Mouse (Mus musculus) CD4-positive, CD25-positive, alpha-beta regulatory T cell, adult 2 months (primary cell): ENCODE data around the gene Lctl.
A peak's percentile ranks its signal among the peaks of the same experiment; 100 is the strongest.
"Not testable (repeated sequence)": the region's sequence is repeated elsewhere in the genome, so short reads cannot be mapped to it uniquely, and the experiment has no call there.

Experiments
- DNase-seq: peaks from one replicate; pipeline ENCODE4 v3.0.0-alpha.2; 2012; ENCODE audit warnings: low read depth, low spot score

The Lctl gene

DNA sequence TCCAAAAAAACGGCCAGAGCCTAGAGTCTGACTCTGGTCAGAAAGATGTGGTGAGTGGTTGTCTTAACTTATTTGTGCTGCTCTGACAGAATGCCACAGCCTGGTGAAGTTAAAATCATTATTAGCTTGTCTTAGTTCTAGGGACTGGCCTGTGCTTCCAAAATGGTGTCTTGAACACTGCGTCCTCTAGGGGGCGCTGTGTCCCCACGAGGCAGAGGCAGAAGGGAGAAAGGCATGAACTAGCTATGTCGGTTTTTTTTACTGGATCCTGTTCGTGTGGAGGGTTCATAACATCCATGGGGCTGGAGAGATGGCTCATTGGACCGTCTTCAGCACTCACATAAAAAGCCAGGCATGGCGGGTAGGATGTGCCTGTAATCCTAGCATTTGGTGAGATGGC lies 3.0 kb downstream of the Lctl start:
- DNase-seq, result peak; percentile 69

DNA sequence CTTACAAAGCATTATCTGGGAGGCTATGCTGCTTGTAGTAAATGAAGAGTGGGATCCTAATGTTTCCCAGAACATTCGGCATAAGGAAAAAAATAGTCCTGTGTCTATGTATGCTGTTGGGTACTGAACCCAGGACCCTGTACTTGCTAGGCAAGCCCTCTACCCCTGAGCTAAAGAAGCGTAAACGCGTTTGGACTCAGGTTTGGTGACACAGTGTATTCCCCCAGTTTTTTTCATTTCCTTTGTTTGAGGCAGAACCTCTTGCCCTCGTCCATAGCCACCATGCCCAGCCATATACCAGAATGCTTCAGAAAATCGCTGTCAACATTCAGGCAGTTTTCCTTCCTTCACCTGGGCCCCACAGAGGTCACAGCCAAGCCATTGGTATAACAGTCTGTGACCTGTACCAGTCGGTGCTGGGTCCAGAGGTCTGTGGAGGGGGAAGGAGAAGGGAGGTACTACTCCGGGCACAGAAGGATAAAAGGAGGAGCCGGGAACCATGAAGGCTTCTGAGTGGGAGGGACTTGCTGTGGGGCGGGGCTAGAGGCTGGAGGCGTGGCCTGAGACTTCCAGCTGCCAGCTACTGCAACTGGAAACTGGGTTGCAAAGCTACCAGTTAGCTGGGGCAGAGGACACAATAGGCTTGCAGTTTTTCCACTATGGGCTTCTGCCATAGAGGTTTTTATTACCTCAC lies 3.8 kb downstream of the Lctl start:
- peak; percentile 10 for DNase-seq

DNA sequence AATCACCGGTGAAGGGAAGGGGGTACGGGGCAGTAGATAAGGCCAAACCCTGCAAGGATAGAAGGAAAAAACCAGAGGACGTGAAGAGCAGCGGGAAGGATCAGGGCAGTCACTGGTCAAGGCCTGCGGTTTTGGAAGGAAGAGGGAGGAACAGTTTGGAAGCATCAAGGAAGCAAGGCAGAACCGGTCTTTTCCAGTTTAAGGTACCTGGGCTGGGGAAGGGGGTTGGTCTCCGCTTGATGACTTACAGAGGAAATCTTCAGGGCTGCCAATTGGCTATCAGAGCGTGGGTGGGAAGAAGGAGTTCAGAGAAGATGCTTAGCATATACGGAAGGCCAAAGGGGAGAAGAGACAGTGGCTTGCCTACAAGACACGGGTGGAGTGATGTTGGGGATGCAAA lies 5.7 kb downstream of the Lctl start:
- DNase-seq, result no peak

GRCm38 (mm10) chr9:64124846-64125245 lies 7.9 kb downstream of the Lctl start:
- not testable (repeated sequence) for DNase-seq

- DNase-seq, result no peak
Measured at GRCm38 (mm10) chr9:64125307-64125706, 8.4 kb downstream of the Lctl start.

GRCm38 (mm10) chr9:64126121-64126520 lies 9.2 kb downstream of the Lctl start:
- no peak for DNase-seq

DNA sequence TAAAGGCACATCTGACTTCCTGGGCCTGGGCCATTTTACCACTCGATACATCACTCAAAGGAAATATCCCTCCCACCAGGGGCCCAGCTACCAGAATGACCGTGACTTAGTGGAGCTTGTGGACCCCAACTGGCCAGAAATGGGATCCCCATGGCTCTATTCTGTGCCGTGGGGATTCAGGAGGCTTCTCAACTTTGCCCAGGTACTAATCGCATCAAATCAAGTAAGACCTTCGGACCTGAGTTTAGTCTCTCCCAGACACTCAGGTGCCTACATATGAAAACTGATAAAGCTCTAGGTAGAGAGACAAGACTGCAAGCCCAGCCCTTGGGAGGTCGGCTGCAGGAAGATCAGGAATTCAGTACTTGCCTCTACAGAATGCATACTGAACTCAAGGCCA lies 14.7 kb downstream of the Lctl start:
- no peak for DNase-seq

GRCm38 (mm10) chr9:64138896-64139295 lies 21.9 kb downstream of the Lctl start:
- peak; percentile 67 for DNase-seq

DNA sequence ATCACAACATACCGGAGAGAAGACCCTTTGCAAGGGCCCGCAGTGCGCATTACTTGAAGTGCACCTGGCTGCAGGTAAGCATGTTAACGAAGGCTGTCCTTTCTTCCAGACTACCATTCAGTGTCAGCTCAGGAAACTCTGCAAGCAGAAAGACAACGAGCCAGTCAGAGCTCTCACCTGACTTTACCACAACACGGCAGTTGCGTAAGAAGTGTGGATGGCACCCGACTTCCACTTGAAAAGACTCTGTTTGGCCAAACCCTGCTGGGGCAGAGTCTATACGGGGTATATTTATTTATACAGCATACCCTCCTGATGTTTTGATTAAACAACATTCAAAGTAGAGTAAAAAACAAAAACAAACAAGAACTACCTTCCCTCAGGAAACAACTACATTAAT lies 22.9 kb downstream of the Lctl start:
- no peak for DNase-seq

- DNase-seq, result no peak
Measured at GRCm38 (mm10) chr9:64156641-64157040, 39.7 kb downstream of the Lctl start.

- no peak for DNase-seq
Measured at GRCm38 (mm10) chr9:64160471-64160870, 43.5 kb downstream of the Lctl start.

DNA sequence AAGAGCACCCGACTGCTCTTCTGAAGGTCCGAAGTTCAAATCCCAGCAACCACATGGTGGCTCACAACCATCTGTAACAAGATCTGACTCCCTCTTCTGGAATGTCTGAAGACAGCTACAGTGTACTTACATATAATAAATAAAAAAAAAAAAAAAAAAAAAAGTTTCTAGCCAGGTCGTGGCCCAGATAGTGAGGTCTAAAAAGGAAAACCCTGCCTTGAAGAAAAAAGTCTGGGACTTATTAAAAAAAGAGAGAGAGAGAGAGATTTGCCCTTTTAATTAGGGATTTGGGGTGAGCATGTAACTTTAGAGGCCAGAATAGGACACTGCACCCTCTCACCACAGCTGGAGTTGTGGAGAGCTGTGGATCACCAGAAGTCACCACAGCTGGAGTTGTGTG lies 53.0 kb downstream of the Lctl start:
- DNase-seq, result not testable (repeated sequence)

GRCm38 (mm10) chr9:64172145-64172815 lies 55.3 kb downstream of the Lctl start:
- no peak for DNase-seq

- DNase-seq, result peak; percentile 91
Measured at GRCm38 (mm10) chr9:64172816-64173665, 56.1 kb downstream of the Lctl start, which contains the start of the genes Zwilch and Rpl4. TSS of gene Zwilch (minus strand) at chr9:64173104. TSS of gene Rpl4 (plus strand) at chr9:64173375.

GRCm38 (mm10) chr9:64173666-64174220 lies 56.8 kb downstream of the Lctl start:
- DNase-seq, result no peak

GRCm38 (mm10) chr9:64174341-64174740 lies 57.4 kb downstream of the Lctl start:
- no peak for DNase-seq

DNA sequence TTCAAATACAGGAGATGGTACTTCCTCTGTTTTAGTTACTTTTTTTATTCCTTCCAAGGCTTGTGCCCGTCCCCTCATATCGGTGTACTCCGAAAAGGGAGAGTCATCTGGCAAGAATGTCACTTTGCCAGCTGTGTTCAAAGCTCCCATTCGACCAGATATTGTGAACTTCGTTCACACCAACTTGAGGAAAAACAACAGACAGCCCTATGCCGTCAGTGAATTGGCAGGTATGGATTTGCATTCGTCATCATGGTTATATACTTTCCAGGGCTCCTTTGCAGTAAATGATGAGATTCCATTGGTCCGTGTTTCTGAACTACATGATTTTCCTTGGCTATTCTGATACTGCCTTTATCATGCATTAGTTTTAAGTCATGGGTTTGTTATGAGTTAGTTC lies 57.8 kb downstream of the Lctl start:
- DNase-seq, result no peak

GRCm38 (mm10) chr9:64175378-64175777 lies 58.4 kb downstream of the Lctl start:
- DNase-seq, result no peak

GRCm38 (mm10) chr9:64178610-64178973 lies 61.6 kb downstream of the Lctl start:
- DNase-seq, result peak; percentile 37

DNA sequence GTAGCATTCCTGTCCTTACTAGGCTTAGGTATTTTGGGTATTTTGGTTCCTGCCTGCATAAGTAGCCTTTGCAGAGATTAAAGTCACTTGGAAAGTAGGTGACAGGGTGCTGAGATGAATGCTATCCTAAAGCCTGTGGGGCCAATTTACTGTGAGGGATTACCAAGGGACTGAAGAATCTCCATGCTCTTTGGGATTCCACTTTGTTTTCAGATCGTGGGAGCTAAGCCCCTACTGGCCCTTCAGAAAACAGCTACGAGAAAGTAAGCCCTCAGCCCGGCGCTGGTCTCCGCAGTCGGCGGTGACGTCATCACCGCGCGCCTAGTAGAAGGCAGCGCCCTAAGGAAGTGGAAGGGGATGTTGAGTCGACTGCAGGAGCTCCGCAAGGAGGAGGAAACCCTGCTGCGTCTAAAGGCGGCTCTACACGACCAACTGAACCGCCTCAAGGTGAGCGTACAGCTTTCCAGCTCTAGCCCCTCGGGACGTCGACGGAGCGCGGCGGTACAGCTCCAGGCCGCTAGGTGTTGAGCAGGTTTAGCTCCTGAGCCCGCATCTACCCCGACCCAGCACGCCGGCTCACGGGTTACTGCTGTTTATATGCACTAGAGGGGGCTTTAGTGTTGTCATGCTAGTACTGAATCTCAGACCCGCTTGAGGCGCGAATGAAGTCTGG lies 62.2 kb downstream of the Lctl start, which contains the start of gene Snapc5:
TSS of gene Snapc5 (plus strand) at position 301 of the 673 bp plus-strand sequence.
- DNase-seq, result peak; percentile 97

- DNase-seq, result not testable (repeated sequence)
Measured at GRCm38 (mm10) chr9:64183295-64183694, 66.3 kb downstream of the Lctl start.
